Mouse (Mus musculus): ENCODE results near the gene Wfdc3. TPM values are rescaled to one million over a fixed set of nuclear protein-coding genes. Genes with fewer than 3 reads are reported as not detected.

Gene Wfdc3
- polyA plus RNA-seq, 1 experiment: not detected

GRCm38 (mm10) chr2:164787032-164787431 lies 41.3 kb upstream of the Wfdc3 start:
- TF ChIP-seq CTCF (IDR thresholded peaks at IDR 0.05; ENCODE audit: insufficient read depth, low read depth, low read length) (no peak), POLR2A (IDR thresholded peaks at IDR 0.05; ENCODE audit: insufficient read depth, low read depth, low read length) (no peak)
- 87% methylated on average over 3 of the region's 3 CpGs for WGBS
- 0 out of 2 replicates have a peak overlapping the region, but pooled peaks have one; percentile 58 for H3K27ac ChIP-seq (ENCODE audit: insufficient read depth, low read depth, low read length)
- peaks cover 22% of the 10 kb centered on the region for H3K4me1 ChIP-seq (ENCODE audit: control insufficient read depth, insufficient read depth, low read length)
- no peak overlapping the region for H3K4me3 ChIP-seq (ENCODE audit: insufficient read depth, low read depth, low read length)

DNA sequence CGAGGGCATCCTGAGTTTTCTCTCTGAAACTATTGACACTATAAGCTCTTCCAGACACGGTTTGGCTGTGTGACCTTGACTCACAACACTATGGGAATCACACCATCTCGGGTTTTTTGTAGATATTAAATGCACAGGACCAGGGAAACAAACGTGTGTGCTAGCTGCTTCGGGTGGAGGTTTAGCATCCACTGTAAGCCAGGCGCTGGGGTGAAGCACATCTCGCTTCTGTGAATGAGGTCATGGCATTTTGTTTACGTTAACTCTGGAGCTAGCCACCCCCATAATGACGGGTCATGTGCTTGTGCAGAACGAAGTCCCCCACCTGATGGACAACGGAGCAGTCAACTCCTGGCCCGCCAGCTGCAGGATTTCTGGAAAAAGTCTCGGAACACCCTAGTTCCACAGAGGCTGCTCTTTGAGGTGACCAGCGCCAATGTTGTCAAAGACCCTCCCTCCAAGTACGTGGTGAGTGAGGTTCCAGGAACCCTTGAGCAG lies 40.7 kb upstream of the Wfdc3 start:
- Histone ChIP-seq H3K4me1 (ENCODE audit: control insufficient read depth, insufficient read depth, low read length) (peaks cover 16% of the 10 kb centered on the region), H3K27ac (ENCODE audit: insufficient read depth, low read depth, low read length) (peak overlapping the region; percentile 58), H3K4me3 (ENCODE audit: insufficient read depth, low read depth, low read length) (peak overlapping the region; percentile 72)
- TF ChIP-seq POLR2A (IDR thresholded peaks at IDR 0.05; ENCODE audit: insufficient read depth, low read depth, low read length): no peak
- TF ChIP-seq CTCF (IDR thresholded peaks at IDR 0.05; ENCODE audit: insufficient read depth, low read depth, low read length): no peak
- WGBS: 3% methylated on average over 15 of the region's 15 CpGs

- Histone ChIP-seq H3K4me1 (ENCODE audit: control insufficient read depth, insufficient read depth, low read length) (peaks cover 16% of the 10 kb centered on the region), H3K27ac (ENCODE audit: insufficient read depth, low read depth, low read length) (peak within 1 kb of the TSS; percentile 58), H3K4me3 (ENCODE audit: insufficient read depth, low read depth, low read length) (peak within 1 kb of the TSS; percentile 72)
- TF ChIP-seq CTCF (IDR thresholded peaks at IDR 0.05; ENCODE audit: insufficient read depth, low read depth, low read length): 0 out of 2 replicates have a peak, but pooled peaks have one; percentile 39
- no peak for TF ChIP-seq POLR2A (IDR thresholded peaks at IDR 0.05; ENCODE audit: insufficient read depth, low read depth, low read length)
- WGBS: under 1% methylated on average over 88 of the region's 89 CpGs
These were observed 40.0 kb upstream of the Wfdc3 start, which contains the start of gene Snx21 for GRCm38 (mm10) chr2:164785481-164786387. TSS of gene Snx21 (plus strand) at chr2:164785823.

GRCm38 (mm10) chr2:164784869-164785420 lies 39.2 kb upstream of the Wfdc3 start:
- no peak overlapping the region; the same call in 1 of the 2 replicates for H3K27ac ChIP-seq (ENCODE audit: insufficient read depth, low read depth, low read length)

GRCm38 (mm10) chr2:164783926-164784581 lies 38.3 kb upstream of the Wfdc3 start:
- TF ChIP-seq CTCF (IDR thresholded peaks at IDR 0.05; ENCODE audit: insufficient read depth, low read depth, low read length) (no peak), POLR2A (IDR thresholded peaks at IDR 0.05; ENCODE audit: insufficient read depth, low read depth, low read length) (no peak)
- WGBS: 81% methylated on average over 7 of the region's 7 CpGs

More at GRCm38 (mm10) chr2:164784869-164785420, 39.2 kb upstream of the Wfdc3 start:
- Histone ChIP-seq H3K4me3 (ENCODE audit: insufficient read depth, low read depth, low read length) (peak overlapping the region; percentile 72), H3K4me1 (ENCODE audit: control insufficient read depth, insufficient read depth, low read length) (peaks cover 16% of the 10 kb centered on the region)
- no peak for TF ChIP-seq POLR2A (IDR thresholded peaks at IDR 0.05; ENCODE audit: insufficient read depth, low read depth, low read length)
- no peak for TF ChIP-seq CTCF (IDR thresholded peaks at IDR 0.05; ENCODE audit: insufficient read depth, low read depth, low read length)
- 3% methylated on average over 7 of the region's 7 CpGs for WGBS

DNA sequence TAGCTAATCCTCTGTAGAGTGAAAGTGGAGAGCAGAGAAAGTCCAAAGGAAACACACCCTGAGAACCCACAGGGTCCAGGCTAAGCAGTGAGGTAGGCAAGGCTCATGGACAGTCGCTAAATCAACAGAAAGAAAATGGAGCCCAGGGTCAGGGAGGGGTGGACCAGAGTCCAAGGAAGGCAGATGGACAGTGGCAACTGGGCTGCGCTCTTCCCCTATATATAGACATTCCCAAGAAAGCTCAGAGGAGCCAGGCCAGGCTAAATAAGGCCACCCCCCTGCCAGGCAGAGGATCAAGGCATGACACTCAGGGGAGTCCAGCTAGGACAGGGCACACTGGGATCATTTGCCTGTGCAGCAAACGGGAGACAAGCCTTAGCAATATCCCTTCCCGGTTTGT lies 36.1 kb upstream of the Wfdc3 start:
- no peak for TF ChIP-seq CTCF (IDR thresholded peaks at IDR 0.05; ENCODE audit: insufficient read depth, low read depth, low read length)
- TF ChIP-seq POLR2A (IDR thresholded peaks at IDR 0.05; ENCODE audit: insufficient read depth, low read depth, low read length): no peak
- peaks cover 8% of the 10 kb centered on the region for H3K4me1 ChIP-seq (ENCODE audit: control insufficient read depth, insufficient read depth, low read length)
- no peak overlapping the region for H3K27ac ChIP-seq (ENCODE audit: insufficient read depth, low read depth, low read length)
- H3K4me3 ChIP-seq (ENCODE audit: insufficient read depth, low read depth, low read length): no peak overlapping the region
- 78% methylated on average over 4 of the region's 4 CpGs for WGBS

More at GRCm38 (mm10) chr2:164783926-164784581, 38.3 kb upstream of the Wfdc3 start:
- peaks cover 17% of the 10 kb centered on the region for H3K4me1 ChIP-seq (ENCODE audit: control insufficient read depth, insufficient read depth, low read length)
- no peak overlapping the region for H3K4me3 ChIP-seq (ENCODE audit: insufficient read depth, low read depth, low read length)
- H3K27ac ChIP-seq (ENCODE audit: insufficient read depth, low read depth, low read length): no peak overlapping the region

GRCm38 (mm10) chr2:164779481-164780086 lies 33.9 kb upstream of the Wfdc3 start, which contains the start of gene Tnnc2:
TSS of gene Tnnc2 (minus strand) at chr2:164779967.
- Histone ChIP-seq H3K4me1 (ENCODE audit: control insufficient read depth, insufficient read depth, low read length) (0 out of 2 replicates have a peak, but pooled peaks cover 5% of the 10 kb centered on the region), H3K4me3 (ENCODE audit: insufficient read depth, low read depth, low read length) (no peak within 1 kb of the TSS), H3K27ac (ENCODE audit: insufficient read depth, low read depth, low read length) (no peak within 1 kb of the TSS)
- WGBS: 72% methylated on average over 8 of the region's 8 CpGs
- TF ChIP-seq POLR2A (IDR thresholded peaks at IDR 0.05; ENCODE audit: insufficient read depth, low read depth, low read length): no peak
- TF ChIP-seq CTCF (IDR thresholded peaks at IDR 0.05; ENCODE audit: insufficient read depth, low read depth, low read length): no peak

DNA sequence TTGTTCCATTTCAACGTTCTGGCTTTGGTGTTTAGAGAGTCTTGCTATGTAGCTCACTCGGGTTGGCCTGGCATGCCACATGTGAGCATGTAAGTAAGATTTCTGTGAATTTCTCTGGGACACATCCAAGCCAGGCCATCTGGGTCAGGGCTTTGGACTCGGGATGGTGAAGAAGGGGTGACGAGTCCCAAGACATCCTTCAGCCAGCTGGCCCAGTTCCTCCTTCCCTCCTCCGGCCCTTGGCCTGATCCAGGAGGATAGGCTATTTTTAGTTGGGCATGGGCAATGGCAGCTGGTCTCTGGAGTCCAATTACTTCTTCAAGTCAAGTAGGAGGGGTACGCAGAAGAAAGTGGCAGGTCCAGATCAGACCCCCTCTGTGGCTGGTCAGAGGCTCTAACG lies 33.1 kb upstream of the Wfdc3 start:
- no peak overlapping the region for H3K27ac ChIP-seq (ENCODE audit: insufficient read depth, low read depth, low read length)
- no peak overlapping the region for H3K4me3 ChIP-seq (ENCODE audit: insufficient read depth, low read depth, low read length)
- 63% methylated on average over 7 of the region's 7 CpGs for WGBS
- 0 out of 2 replicates have a peak, but pooled peaks cover 5% of the 10 kb centered on the region for H3K4me1 ChIP-seq (ENCODE audit: control insufficient read depth, insufficient read depth, low read length)
- TF ChIP-seq POLR2A (IDR thresholded peaks at IDR 0.05; ENCODE audit: insufficient read depth, low read depth, low read length): no peak
- no peak for TF ChIP-seq CTCF (IDR thresholded peaks at IDR 0.05; ENCODE audit: insufficient read depth, low read depth, low read length)
